Mouse (Mus musculus): ENCODE results near the gene Aup1. TPM values are rescaled to one million over a fixed set of nuclear protein-coding genes. Genes with fewer than 3 reads are reported as not detected.

The Aup1 gene
- total RNA-seq, 2 experiments from 2014 or later = 115 to 121 TPM

DNA sequence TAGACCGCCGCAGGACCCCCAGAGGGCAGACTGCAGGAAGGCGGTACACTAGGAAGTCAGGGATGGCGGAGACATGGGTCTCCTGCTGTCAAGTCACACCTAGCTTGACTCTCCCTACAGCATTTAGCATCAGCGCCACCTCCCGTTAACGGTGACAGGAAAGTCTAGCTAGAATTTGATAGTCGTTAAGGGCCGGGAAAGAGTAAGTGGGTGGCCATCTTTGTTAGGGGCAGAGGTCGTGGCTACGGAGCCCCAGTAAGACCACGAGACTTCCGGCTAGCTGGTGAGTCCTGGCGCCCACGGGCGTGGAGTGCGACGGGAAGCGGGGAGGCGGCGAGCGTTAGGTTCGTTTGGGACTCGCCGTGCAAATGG, 47.0 kb downstream of the Aup1 start, which contains the start of the genes Ccdc142 and Gm42688:
TSS of gene Ccdc142 (plus strand) at position 286 of the 372 bp plus-strand sequence.
TSS of gene Gm42688 (plus strand) at position 302 of the 372 bp plus-strand sequence.
- peak; percentile 72 to 73 for DNase-seq (ENCODE audit: extremely low spot score in 1 of 2, low spot score in 1 of 2)

- DNase-seq (ENCODE audit: extremely low spot score in 1 of 2, low spot score in 1 of 2) = peak; percentile 43 to 55
Measured at GRCm38 (mm10) chr6:83101688-83102556, 47.6 kb downstream of the Aup1 start.

- DNase-seq (ENCODE audit: extremely low spot score in 1 of 2, low spot score in 1 of 2) = no peak
Measured at GRCm38 (mm10) chr6:83103130-83103650, 48.9 kb downstream of the Aup1 start.

- no peak for DNase-seq (ENCODE audit: extremely low spot score in 1 of 2, low spot score in 1 of 2)
Measured at GRCm38 (mm10) chr6:83104158-83104557, 49.8 kb downstream of the Aup1 start.

Small RNA genes within 50 kb of the gene (microRNA-seq; reads per million reads assigned to microRNA genes)
- gene Mir3470a = 0 reads per million in 2 experiments
- gene Mir7040 = 0.20 to 0.55 reads per million in 2 experiments

Other genes starting within 250 kb of the Aup1 start
- gene Sema4f, start 114.8 kb upstream of the Aup1 start, total RNA-seq (2021) = 10 to 100 TPM; 37.8 to 37.9 TPM
- under 1 TPM in 1 of 2 experiments, not detected in 1; 0.34 TPM for gene M1ap, start 107.6 kb upstream of the Aup1 start, total RNA-seq (2021)
- gene Dok1, start 21.1 kb upstream of the Aup1 start, total RNA-seq (2021) = 1 to 10 TPM; 1.9 to 2.5 TPM
- gene Loxl3, start 20.3 kb upstream of the Aup1 start, total RNA-seq (2021) = 1 to 10 TPM; 3.3 to 3.9 TPM
- gene Htra2, start 752 bp downstream of the Aup1 start, total RNA-seq (2021) = 10 to 100 TPM; 51.8 to 52.7 TPM
- gene Dqx1, start 3.3 kb downstream of the Aup1 start, total RNA-seq (2021) = 1 to 10 TPM in 1 of 2 experiments, under 1 TPM in 1; 0.81 to 1.1 TPM
- gene Tlx2, start 15.8 kb downstream of the Aup1 start, total RNA-seq (2021) = not detected
- gene Pcgf1, start 23.3 kb downstream of the Aup1 start, total RNA-seq (2021) = 10 to 100 TPM; 30.3 to 33.0 TPM
- gene Lbx2, start 31.8 kb downstream of the Aup1 start, total RNA-seq (2021) = under 1 TPM in 1 of 2 experiments, not detected in 1; 0.77 TPM
- 10 to 100 TPM in 1 of 2 experiments, 1 to 10 TPM in 1; 5.8 to 10.7 TPM for gene Ccdc142, start 47.1 kb downstream of the Aup1 start, total RNA-seq (2021)
- 1 to 10 TPM; 5.4 to 8.2 TPM for gene Gm42688, start 47.1 kb downstream of the Aup1 start, total RNA-seq (2021)
- gene Mrpl53, start 54.5 kb downstream of the Aup1 start, total RNA-seq (2021) = 10 to 100 TPM; 67.0 to 67.7 TPM
- gene Mogs, start 61.0 kb downstream of the Aup1 start, total RNA-seq (2021) = 10 to 100 TPM; 25.7 to 28.9 TPM
- gene Wbp1, start 67.0 kb downstream of the Aup1 start, total RNA-seq (2021) = 10 to 100 TPM; 54.3 to 58.0 TPM
- gene Ino80b, start 70.9 kb downstream of the Aup1 start, total RNA-seq (2021) = 10 to 100 TPM; 24.0 to 26.2 TPM
- 10 to 100 TPM; 83.6 to 93.5 TPM for gene Rtkn, start 80.9 kb downstream of the Aup1 start, total RNA-seq (2021)
- gene Wdr54, start 101.9 kb downstream of the Aup1 start, total RNA-seq (2021) = 10 to 100 TPM; 25.1 to 28.4 TPM
- gene 1700003E16Rik, start 101.9 kb downstream of the Aup1 start, total RNA-seq (2021) = 10 to 100 TPM; 22.1 to 25.0 TPM
- 100 to 1,000 TPM; 371 to 399 TPM for gene Dctn1, start 111.4 kb downstream of the Aup1 start, total RNA-seq (2021)
- gene Slc4a5, start 165.3 kb downstream of the Aup1 start, total RNA-seq (2021) = under 1 TPM; 0.30 to 0.66 TPM